9 mouse cellular contexts compared by ENCODE assay signal in genomic region chr7:112128810-112129209, GRCm38 (mm10). TPM values are rescaled to one million over a fixed set of nuclear protein-coding genes. Genes with fewer than 3 reads are reported as not detected.
DNase-seq lines count a peak whose midpoint lies in the region; ATAC-seq and TF ChIP-seq lines count a peak whose summit lies in the region.
"Had no signal": no experiment of that assay in that cellular context is flagged by ENCODE, and none has a peak within 500 bp of the region (broad histone marks: within the 10 kb centered on the region; RNA-seq: fewer than 3 reads in every experiment).

No protein-coding gene starts in this region.

- peaks cover 4% of the 10 kb centered on the region; the same call in 1 of the 2 replicates for H3K4me1 ChIP-seq in hindbrain, postnatal 0 days (ENCODE audit: insufficient read depth, low read length)
- H3K4me1 ChIP-seq in hindbrain, embryonic 14.5 days (replicated peaks; ENCODE audit: control insufficient read depth, insufficient read depth, low read length), result no peaks in the 10 kb centered on the region
- H3K4me1 ChIP-seq in kidney, adult 2 months (ENCODE audit: control insufficient read depth, insufficient read depth, low read length), result peaks cover 7% of the 10 kb centered on the region
- H3K4me1 ChIP-seq in liver, embryonic 15.5 days (replicated peaks), result no peaks in the 10 kb centered on the region
- H3K4me1 ChIP-seq in midbrain, embryonic 14.5 days (ENCODE audit: control insufficient read depth, insufficient read depth, low read length), result no peaks in the 10 kb centered on the region

- H3K9ac ChIP-seq in hindbrain, postnatal 0 days (replicated peaks; ENCODE audit: low read length), result no peak overlapping the region
- H3K9ac ChIP-seq in hindbrain, embryonic 14.5 days, result no peak overlapping the region
- no peak overlapping the region for H3K9ac ChIP-seq in liver, embryonic 15.5 days
- no peak overlapping the region for H3K9ac ChIP-seq in midbrain, embryonic 14.5 days (replicated peaks; ENCODE audit: low read length)
- H3K9ac ChIP-seq: liver, embryonic 14.5 days had no signal

- no peaks in the 10 kb centered on the region for H3K9me3 ChIP-seq in hindbrain, postnatal 0 days (ENCODE audit: low read length)
- no peaks in the 10 kb centered on the region for H3K9me3 ChIP-seq in hindbrain, embryonic 14.5 days (ENCODE audit: control insufficient read depth, low read length)
- H3K9me3 ChIP-seq in liver, embryonic 15.5 days (replicated peaks), result no peaks in the 10 kb centered on the region
- no peaks in the 10 kb centered on the region for H3K9me3 ChIP-seq in midbrain, embryonic 14.5 days (ENCODE audit: control insufficient read depth, low read length)

- DNase-seq in hindbrain, postnatal 0 days (ENCODE audit: low spot score), result peak; percentile 33
- no peak for DNase-seq in hindbrain, embryonic 14.5 days (ENCODE audit: low spot score)
- peak; percentile 56 to 70 for DNase-seq in cerebellum, postnatal 25 days
- peak; percentile 64 for DNase-seq in kidney, adult 2 months
- DNase-seq in midbrain, embryonic 14.5 days, result no peak
- no peak for DNase-seq in layer of hippocampus, postnatal 25 days (ENCODE audit: extremely low spot score in 1 of 2, low spot score in 1 of 2)

- H3K27ac ChIP-seq in hindbrain, postnatal 0 days, result no peak overlapping the region
- H3K27ac ChIP-seq in hindbrain, embryonic 14.5 days, result no peak overlapping the region
- H3K27ac ChIP-seq in kidney, adult 2 months (ENCODE audit: insufficient read depth, low read depth, low read length), result no peak overlapping the region
- no peak overlapping the region for H3K27ac ChIP-seq in liver, embryonic 15.5 days (replicated peaks)
- H3K27ac ChIP-seq in midbrain, embryonic 14.5 days (replicated peaks; ENCODE audit: low read depth, low read length), result no peak overlapping the region
- H3K27ac ChIP-seq: liver, embryonic 14.5 days had no signal

- TF ChIP-seq POLR2A in kidney, adult 2 months (IDR thresholded peaks at IDR 0.05; ENCODE audit: low read depth, low read length), result no peak

- no peak overlapping the region for H3K4me3 ChIP-seq in hindbrain, postnatal 0 days (ENCODE audit: low read length)
- H3K4me3 ChIP-seq in hindbrain, embryonic 14.5 days (replicated peaks; ENCODE audit: low read length), result no peak overlapping the region
- H3K4me3 ChIP-seq in kidney, adult 2 months (ENCODE audit: insufficient read depth, low read depth, low read length), result no peak overlapping the region
- no peak overlapping the region for H3K4me3 ChIP-seq in liver, embryonic 15.5 days (replicated peaks)
- H3K4me3 ChIP-seq in midbrain, embryonic 14.5 days (replicated peaks; ENCODE audit: low read depth, low read length), result no peak overlapping the region

- 67% methylated on average over 4 of the region's 4 CpGs for WGBS in hindbrain, postnatal 0 days
- WGBS in hindbrain, embryonic 14.5 days, result 80% methylated on average over 4 of the region's 4 CpGs
- 47% methylated on average over 4 of the region's 4 CpGs for WGBS in kidney, adult 2 months
- 52% methylated on average over 4 of the region's 4 CpGs for WGBS in liver, embryonic 15.5 days (ENCODE audit: insufficient replicate concordance)
- WGBS in midbrain, embryonic 14.5 days, result 76% methylated on average over 4 of the region's 4 CpGs

- H3K27me3 ChIP-seq in hindbrain, postnatal 0 days (ENCODE audit: insufficient read depth, low read length), result no peaks in the 10 kb centered on the region
- H3K27me3 ChIP-seq in hindbrain, embryonic 14.5 days (ENCODE audit: control insufficient read depth, insufficient read depth, low read length), result no peaks in the 10 kb centered on the region
- no peaks in the 10 kb centered on the region for H3K27me3 ChIP-seq in kidney, adult 2 months (replicated peaks; ENCODE audit: control insufficient read depth, insufficient read depth, low read length)
- no peaks in the 10 kb centered on the region for H3K27me3 ChIP-seq in liver, embryonic 15.5 days
- no peaks in the 10 kb centered on the region for H3K27me3 ChIP-seq in midbrain, embryonic 14.5 days (ENCODE audit: control insufficient read depth, insufficient read depth, low read length)

- no peak for ATAC-seq in hindbrain, postnatal 0 days
- ATAC-seq in hindbrain, embryonic 14.5 days (ENCODE audit: low FRiP score), result no peak
- ATAC-seq in liver, embryonic 15.5 days (ENCODE audit: insufficient read depth), result peak; percentile 22; the same call in 1 of the 2 replicates
- no peak for ATAC-seq in midbrain, embryonic 14.5 days (ENCODE audit: low FRiP score, low TSS enrichment)
- ATAC-seq in megakaryocyte, adult 5-6 weeks (ENCODE audit: poor library complexity, severe bottlenecking), result no peak

- TF ChIP-seq CTCF in hindbrain, postnatal 0 days (IDR thresholded peaks at IDR 0.05; ENCODE audit: low read depth), result no peak
- TF ChIP-seq CTCF in kidney, adult 2 months (conservative IDR thresholded peaks at IDR 0.05; ENCODE audit: insufficient read depth, insufficient read length, low read depth, low read length), result no peak

- H3K4me2 ChIP-seq in hindbrain, postnatal 0 days (ENCODE audit: low read depth, low read length), result no peak overlapping the region
- H3K4me2 ChIP-seq in hindbrain, embryonic 14.5 days (replicated peaks), result no peak overlapping the region
- no peak overlapping the region for H3K4me2 ChIP-seq in liver, embryonic 15.5 days
- H3K4me2 ChIP-seq in midbrain, embryonic 14.5 days (ENCODE audit: low read length), result no peak overlapping the region

- H3K36me3 ChIP-seq in hindbrain, postnatal 0 days (ENCODE audit: insufficient read depth, low read length), result no peaks in the 10 kb centered on the region
- no peaks in the 10 kb centered on the region for H3K36me3 ChIP-seq in hindbrain, embryonic 14.5 days (replicated peaks; ENCODE audit: control insufficient read depth, insufficient read depth)
- no peaks in the 10 kb centered on the region for H3K36me3 ChIP-seq in kidney, adult 2 months (ENCODE audit: control insufficient read depth, insufficient read depth, low read length)
- no peaks in the 10 kb centered on the region for H3K36me3 ChIP-seq in liver, embryonic 15.5 days (replicated peaks)
- H3K36me3 ChIP-seq in midbrain, embryonic 14.5 days (ENCODE audit: control insufficient read depth, insufficient read depth, low read length), result no peaks in the 10 kb centered on the region

RNA-seq across cellular contexts. Expression of gene Dkk3, which starts 30.0 kb away (rescaled TPM):
- 33.2 and 42.0 TPM in 2 replicates for total RNA-seq in hindbrain, postnatal 0 days (2014; rRNA removed)
- polyA plus RNA-seq in hindbrain, postnatal 0 days (2015; fragmentation: Nextera tagmentation; extraction: Ambion mirVana), result 48.2 and 49.6 TPM in 2 replicates
- 28.3 and 32.0 TPM in 2 replicates for polyA plus RNA-seq in hindbrain, embryonic 14.5 days (2014; fragmentation: Nextera tagmentation; extraction: Ambion mirVana)
- 16.5 and 16.8 TPM in 2 replicates for polyA plus RNA-seq in kidney, adult 2 months (2012; rRNA removed)
- polyA plus RNA-seq in liver, embryonic 15.5 days (2015; fragmentation: Nextera tagmentation; extraction: Ambion mirVana), result 2.1 and 2.5 TPM in 2 replicates
- 17.5 and 18.5 TPM in 2 replicates for polyA plus RNA-seq in midbrain, embryonic 14.5 days (2014; fragmentation: Nextera tagmentation; extraction: Ambion mirVana)
- 100 to 1,000 TPM; 218 to 244 TPM for total RNA-seq in layer of hippocampus, postnatal 25 days (2021)
- total RNA-seq in megakaryocyte, adult 5-6 weeks (2015), result 0.16 TPM in 1 of 2 replicates, not detected in the other
- total RNA-seq in megakaryocyte, adult 5-6 weeks (2017), result not detected in 2 replicates

Comparison
In these comparisons a context has a peak if more than half of its experiments do, and no peak if none do; other contexts are left out.
1. DNase-seq: peak in hindbrain, postnatal 0 days (single experiment), cerebellum, postnatal 25 days (2 of 2) and kidney, adult 2 months (single experiment); none in hindbrain, embryonic 14.5 days (single experiment), midbrain, embryonic 14.5 days (single experiment) and layer of hippocampus, postnatal 25 days (0 of 2).